Mouse (Mus musculus): ENCODE measurements around the gene Naa35.

The Naa35 gene

DNA sequence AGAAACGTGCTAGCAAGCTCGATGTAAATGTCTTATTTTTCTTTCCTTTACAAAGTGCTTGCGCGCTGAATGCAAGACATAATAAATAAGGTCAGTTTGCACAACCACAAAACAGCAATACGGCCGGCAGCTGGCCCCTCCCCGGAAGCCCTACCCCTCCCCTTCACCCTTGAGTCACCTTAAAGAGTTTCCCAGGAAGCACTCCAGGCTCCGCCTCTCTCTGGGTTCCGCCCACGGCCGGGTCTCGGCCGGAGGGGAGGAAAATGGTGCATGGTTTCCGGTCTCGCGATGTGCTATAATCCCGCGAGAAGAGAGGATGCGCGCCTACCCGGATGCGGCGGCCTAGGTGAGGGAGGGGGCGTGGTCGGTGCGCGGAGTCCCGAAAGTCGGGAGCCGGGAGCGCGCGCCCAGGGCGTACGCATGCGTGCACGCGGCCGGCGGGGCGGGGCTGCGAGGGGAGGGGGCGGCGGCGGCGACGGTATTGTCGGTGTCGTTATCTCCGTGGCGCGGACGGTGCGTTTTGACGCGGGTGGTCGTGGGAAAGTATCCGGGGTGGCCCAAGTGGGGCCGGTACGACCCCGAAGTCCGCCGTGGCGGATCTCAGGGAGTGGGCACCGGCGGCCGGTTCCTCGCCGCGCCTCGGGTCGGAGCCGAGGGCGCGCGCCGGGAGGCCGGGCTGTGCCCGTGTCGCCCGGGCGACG lies at the start of gene Naa35, which contains the start of gene Agtpbp1:
Gene Naa35 (plus strand): TSS at position 313 of the 701 bp plus-strand sequence.
Gene Agtpbp1 (minus strand): TSS at position 281 of the 701 bp plus-strand sequence.
- peak; percentile 98 for DNase-seq (ENCODE audit: low read depth, low spot score)

- DNase-seq (ENCODE audit: low read depth, low spot score), result no peak
These were observed 49.3 kb upstream of the Naa35 start for GRCm38 (mm10) chr13:59535746-59536145.

DNA sequence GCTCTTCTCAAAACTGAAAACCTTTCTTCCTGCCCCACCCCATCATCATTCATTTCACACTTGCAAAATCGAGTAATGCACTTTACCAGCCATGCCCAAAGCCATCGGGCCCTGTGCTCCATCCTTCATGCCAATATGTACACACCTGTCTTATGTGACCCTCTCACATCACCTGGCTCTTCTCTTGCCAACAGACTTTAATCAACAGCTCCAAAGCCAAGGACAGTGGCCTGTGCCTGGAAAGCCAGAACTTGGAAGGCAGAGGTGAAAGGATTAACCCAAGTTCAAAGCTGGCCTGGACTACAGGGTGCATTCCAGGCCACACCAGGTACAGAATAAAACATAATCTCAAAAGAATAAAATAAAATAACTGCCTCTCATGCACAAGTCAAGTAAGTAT lies 48.4 kb upstream of the Naa35 start:
- DNase-seq (ENCODE audit: low read depth, low spot score), result no peak

GRCm38 (mm10) chr13:59538661-59539060 lies 46.4 kb upstream of the Naa35 start:
- no peak for DNase-seq (ENCODE audit: low read depth, low spot score)

- no peak for DNase-seq (ENCODE audit: low read depth, low spot score)
These were observed 45.0 kb upstream of the Naa35 start for GRCm38 (mm10) chr13:59540030-59540429.

GRCm38 (mm10) chr13:59542411-59542810 lies 42.6 kb upstream of the Naa35 start:
- no peak for DNase-seq (ENCODE audit: low read depth, low spot score)

- DNase-seq (ENCODE audit: low read depth, low spot score), result no peak
These were observed 38.0 kb upstream of the Naa35 start for GRCm38 (mm10) chr13:59547091-59547490.

- DNase-seq (ENCODE audit: low read depth, low spot score), result no peak
These were observed 37.3 kb upstream of the Naa35 start for GRCm38 (mm10) chr13:59547716-59548115.

- no peak for DNase-seq (ENCODE audit: low read depth, low spot score)
These were observed 35.7 kb upstream of the Naa35 start for GRCm38 (mm10) chr13:59549318-59549798.

GRCm38 (mm10) chr13:59552286-59552685 lies 32.8 kb upstream of the Naa35 start:
- DNase-seq (ENCODE audit: low read depth, low spot score), result no peak

- DNase-seq (ENCODE audit: low read depth, low spot score), result no peak
These were observed 32.3 kb upstream of the Naa35 start for GRCm38 (mm10) chr13:59552751-59553150.

- DNase-seq (ENCODE audit: low read depth, low spot score), result no peak
These were observed 30.1 kb upstream of the Naa35 start for GRCm38 (mm10) chr13:59554772-59555505.

DNA sequence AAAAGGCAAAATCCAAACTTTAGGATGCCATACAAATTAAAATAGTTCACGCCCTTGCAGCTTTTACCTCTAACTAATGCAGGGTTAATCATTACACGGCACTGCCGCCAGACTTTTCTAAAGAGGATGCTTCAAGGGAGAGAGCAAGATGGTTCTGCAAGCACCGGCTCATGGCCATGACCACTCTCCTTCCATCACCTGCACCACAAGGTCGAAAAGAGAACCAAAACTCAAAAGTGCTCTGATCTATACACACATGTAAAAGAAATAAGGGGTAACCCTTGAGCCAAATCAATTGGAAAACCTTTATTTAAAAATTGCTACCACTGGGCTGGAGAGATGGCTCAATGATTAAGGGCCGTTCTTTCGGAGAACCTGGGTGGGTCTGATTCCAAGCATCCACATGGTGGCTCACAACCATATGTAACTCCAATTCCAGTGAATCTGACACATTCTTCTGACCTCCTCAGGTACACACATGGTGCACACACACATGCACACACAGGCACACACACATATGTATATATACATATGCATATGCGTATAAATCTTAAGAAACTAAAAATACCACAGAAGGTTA lies 29.4 kb upstream of the Naa35 start:
- DNase-seq (ENCODE audit: low read depth, low spot score), result no peak

- DNase-seq (ENCODE audit: low read depth, low spot score), result no peak
These were observed 28.4 kb upstream of the Naa35 start for GRCm38 (mm10) chr13:59556670-59557069.

DNA sequence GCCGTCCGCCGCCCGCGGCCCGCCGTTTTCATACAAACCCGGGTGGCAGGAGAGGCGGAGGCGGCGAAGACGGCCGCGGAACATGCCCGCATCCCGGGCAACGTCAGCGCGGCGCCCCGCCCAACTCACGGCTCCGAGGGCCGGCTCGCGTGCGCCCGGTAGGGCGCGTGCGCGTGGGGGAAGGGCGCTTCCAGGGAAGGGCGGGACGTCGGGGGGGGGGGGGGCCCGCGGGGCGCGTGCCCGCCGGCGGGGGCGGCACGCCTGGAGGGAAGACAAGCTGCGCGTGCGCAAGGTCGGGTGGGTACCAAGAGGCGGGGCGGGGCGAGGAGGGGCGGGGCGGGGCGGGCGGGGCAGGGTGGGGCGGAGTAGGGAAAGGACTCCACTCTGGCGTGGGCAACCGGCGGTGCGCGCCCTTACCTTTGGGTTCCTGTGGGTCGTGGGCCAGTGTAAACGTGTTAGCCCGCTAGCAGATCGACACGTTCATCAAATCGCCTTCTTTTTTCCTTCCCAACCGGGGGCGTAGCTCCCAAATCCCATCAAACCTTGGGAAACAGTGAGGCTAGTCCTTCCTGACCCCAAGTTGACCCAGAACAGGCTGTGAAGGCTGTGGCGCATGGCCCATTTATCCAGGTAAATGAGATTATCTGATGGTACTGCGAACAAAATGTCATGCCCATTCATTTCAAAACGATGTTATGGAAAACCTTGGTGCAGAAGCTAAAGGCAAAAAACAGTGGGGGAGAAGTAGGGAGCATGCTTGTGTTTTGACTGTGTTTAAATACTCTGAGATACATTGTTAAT lies 27.7 kb upstream of the Naa35 start:
- peak; percentile 74 for DNase-seq (ENCODE audit: low read depth, low spot score)

- no peak for DNase-seq (ENCODE audit: low read depth, low spot score)
These were observed 26.3 kb upstream of the Naa35 start for GRCm38 (mm10) chr13:59558776-59559175.

GRCm38 (mm10) chr13:59562471-59562870 lies 22.6 kb upstream of the Naa35 start:
- no peak for DNase-seq (ENCODE audit: low read depth, low spot score)

GRCm38 (mm10) chr13:59564505-59564904 lies 20.6 kb upstream of the Naa35 start:
- DNase-seq (ENCODE audit: low read depth, low spot score), result no peak

GRCm38 (mm10) chr13:59564923-59565322 lies 20.1 kb upstream of the Naa35 start:
- no peak for DNase-seq (ENCODE audit: low read depth, low spot score)

DNA sequence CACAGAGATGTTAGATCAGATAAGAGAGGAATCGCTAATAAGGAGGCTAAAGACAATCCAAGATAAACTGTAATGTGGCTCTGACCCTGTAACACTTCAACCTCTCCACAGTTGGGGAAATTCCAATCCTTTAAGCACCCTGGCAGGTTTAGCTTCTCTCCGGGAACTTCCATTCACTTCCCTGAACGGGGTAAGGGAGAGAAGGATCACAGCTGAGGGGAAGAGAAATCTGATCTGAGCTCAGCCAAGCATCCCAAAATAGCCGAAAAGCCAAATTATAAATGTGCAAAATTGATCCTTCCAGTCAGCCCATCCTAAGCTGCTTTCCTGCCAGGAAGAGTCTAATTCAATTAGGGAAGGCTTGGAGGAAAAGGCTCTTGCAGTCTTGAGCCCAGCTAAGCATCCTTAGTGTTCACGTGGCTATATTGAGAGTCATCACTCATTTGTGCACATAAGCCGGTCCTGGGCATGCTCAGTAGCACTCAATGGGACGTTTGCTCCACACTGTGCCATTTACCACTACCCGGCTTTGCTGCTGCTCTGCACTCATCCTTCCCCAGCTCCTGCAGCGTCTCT lies 19.0 kb upstream of the Naa35 start:
- DNase-seq (ENCODE audit: low read depth, low spot score), result no peak

- DNase-seq (ENCODE audit: low read depth, low spot score), result no peak
These were observed 14.0 kb upstream of the Naa35 start for GRCm38 (mm10) chr13:59571107-59571506.
